Mouse (Mus musculus): ENCODE results near the gene Gm47969. TPM values are rescaled to one million over a fixed set of nuclear protein-coding genes. Genes with fewer than 3 reads are reported as not detected.
"Not testable (repeated sequence)": the region's sequence is repeated elsewhere in the genome, so short reads cannot be mapped to it uniquely, and the experiment has no call there.

The Gm47969 gene
- not detected for total RNA-seq (2021)

DNA sequence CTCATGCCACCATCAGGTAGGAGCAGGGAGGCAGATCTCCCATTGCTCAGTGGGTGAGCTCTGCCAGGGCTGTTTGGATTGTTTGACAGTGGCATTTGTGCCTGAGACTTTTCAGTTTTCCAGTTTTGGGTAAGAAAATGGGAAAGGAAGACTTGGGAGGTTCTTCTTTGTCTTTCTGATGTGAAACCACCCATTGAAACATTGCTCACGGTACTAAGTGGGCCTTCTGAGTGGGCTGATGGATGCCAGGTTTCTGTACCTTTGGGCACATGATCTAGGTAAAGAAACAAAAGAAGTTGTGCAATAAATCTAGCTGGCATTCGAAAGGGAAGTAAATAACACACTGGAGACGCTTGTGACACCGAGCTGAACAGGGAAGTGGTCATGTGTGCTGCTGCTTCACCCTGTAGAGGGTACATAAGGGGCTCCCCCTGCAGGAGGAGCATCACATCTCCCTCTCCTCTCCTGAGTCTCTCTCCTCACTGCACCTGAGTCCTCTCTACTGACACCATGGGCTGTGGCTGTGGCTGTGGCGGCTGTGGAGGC is at the start of gene Gm47969:
Gene Gm47969, plus strand, starts transcription at position 51 of the 546 bp plus-strand sequence.
- no peak for DNase-seq (ENCODE audit: extremely low spot score in 1 of 2, low spot score in 1 of 2)

DNA sequence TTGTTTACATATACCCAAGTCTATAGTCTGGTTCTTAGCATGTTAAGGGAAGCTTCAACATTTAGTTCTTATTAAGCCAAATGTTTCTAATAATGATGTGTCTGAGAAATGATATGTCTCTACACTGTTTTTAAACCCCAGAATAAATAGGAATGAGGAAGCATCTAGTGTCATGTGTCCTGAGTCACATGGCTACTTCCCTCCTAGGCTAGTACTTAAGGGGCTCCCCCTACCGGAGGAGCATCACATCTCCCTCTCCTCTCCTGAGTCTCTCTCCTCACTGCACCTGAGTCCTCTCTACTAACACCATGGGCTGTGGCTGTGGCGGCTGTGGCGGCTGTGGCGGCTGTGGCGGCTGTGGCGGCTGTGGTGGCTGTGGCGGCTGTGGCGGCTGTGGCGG is 44.4 kb upstream of the Gm47969 start, which contains the start of gene Gm47959:
Gene Gm47959, plus strand, starts transcription at position 243 of the 400 bp plus-strand sequence.
- not testable (repeated sequence) for DNase-seq (ENCODE audit: extremely low spot score in 1 of 2, low spot score in 1 of 2)

- DNase-seq (ENCODE audit: extremely low spot score in 1 of 2, low spot score in 1 of 2): no peak
These were observed 38.2 kb upstream of the Gm47969 start for GRCm38 (mm10) chr1:83006218-83007179.

GRCm38 (mm10) chr1:83007471-83007870 is 37.3 kb upstream of the Gm47969 start:
- no peak for DNase-seq (ENCODE audit: extremely low spot score in 1 of 2, low spot score in 1 of 2)

- DNase-seq (ENCODE audit: extremely low spot score in 1 of 2, low spot score in 1 of 2): no peak
These were observed 30.3 kb upstream of the Gm47969 start for GRCm38 (mm10) chr1:83014477-83014876.

DNA sequence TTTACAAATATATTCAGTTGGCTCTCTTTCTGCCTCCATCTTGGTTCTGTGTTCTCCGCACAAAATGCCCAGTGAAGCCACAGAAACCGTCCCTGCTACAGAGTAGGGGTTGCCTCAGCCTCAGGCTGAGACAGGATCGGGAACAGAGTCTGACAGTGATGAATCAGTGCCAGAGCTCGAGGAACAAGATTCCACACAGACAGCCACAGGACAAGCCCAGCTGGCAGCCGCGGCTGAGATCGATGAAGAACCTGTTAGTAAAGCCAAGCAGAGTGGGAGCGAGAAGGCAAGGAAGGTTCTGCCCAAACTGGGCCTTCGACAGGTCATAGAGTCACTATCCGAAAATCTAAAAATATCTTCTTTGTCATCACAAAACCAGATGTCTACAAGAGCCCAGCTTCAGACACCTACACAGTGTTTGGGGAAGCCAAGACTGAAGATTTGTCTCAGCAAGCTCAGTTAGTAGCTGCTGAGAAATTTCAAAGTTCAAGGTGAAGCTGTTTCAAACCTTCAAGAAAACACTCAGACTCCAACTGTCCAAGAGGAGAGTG is 29.3 kb upstream of the Gm47969 start:
- DNase-seq (ENCODE audit: extremely low spot score in 1 of 2, low spot score in 1 of 2): no peak

- no peak for DNase-seq (ENCODE audit: extremely low spot score in 1 of 2, low spot score in 1 of 2)
These were observed 28.2 kb upstream of the Gm47969 start for GRCm38 (mm10) chr1:83016556-83016955.

GRCm38 (mm10) chr1:83031950-83032349 is 12.8 kb upstream of the Gm47969 start:
- DNase-seq (ENCODE audit: extremely low spot score in 1 of 2, low spot score in 1 of 2): no peak

DNA sequence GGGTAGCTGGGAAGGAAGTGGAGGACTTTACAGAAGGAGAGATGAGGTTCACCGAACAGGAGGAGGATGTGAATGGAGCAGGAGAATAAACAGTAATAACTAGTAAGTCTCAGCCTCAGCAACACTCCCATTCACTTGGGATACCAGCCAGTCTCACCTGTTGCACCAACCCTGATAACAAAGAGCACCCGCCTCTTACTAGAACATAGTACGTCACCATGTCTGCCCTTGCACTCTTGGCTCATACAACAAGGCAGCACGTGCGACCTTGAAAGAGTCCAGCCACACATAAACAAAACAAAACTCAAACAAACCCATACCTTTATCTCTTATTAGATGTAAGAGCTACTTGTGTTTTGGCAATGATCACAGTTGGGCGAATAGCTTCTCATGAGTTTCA is 12.2 kb upstream of the Gm47969 start:
- DNase-seq (ENCODE audit: extremely low spot score in 1 of 2, low spot score in 1 of 2): no peak

DNA sequence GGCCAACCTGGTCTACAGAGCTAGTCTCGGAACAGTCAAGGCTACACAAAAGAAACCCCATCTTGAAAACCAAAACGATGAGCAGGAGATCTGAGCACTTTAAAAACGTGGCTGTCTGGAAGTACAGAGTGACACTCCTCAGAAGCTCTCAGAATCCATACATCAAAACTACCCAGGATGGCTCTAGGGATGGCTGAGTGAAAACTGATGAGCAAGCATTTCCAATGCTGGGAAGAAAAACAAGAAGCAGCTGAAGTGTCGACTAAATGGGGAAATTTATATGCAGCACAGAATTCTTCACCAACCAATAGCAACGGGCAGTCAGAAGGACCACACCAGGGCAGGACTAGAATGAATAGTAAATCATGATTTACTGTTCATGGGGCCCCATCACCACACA is 10.2 kb upstream of the Gm47969 start:
- DNase-seq (ENCODE audit: extremely low spot score in 1 of 2, low spot score in 1 of 2): no peak

DNA sequence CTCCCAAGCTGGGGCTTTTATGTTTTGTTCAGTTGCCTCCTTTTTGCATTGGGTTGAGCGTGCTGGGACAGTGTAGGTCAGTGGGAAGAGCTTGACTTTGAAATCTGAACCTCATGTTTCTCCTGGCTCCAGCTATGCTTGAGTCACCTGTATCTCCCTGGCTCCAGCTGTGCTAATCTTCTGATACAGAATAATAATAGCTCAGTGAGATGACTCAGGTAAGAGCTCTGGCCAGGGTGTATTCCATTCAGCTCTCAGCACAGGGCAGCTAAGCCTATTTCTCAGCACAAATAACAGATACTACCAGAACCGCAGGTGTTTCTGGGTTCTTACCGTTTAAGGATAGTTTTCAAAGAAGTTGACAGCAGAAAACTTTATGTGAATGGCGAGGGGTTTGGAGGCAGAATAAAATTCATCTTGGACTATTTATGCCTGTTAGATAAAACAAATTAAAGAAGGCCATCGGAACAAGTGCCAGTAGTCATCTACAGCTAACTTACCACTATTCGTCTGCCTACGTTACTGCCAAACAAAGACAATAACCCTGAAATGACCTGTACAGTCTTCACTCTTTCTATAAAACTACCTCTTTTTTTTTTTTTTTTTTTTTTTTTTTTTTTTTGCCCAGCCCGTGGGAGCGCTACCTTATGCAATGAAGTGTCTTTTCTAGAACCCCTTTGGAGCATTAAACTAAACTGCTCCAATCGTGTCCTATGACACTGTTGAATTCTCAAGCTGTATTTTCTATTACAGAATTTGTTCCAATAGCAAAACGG is 7.7 kb upstream of the Gm47969 start:
- no peak for DNase-seq (ENCODE audit: extremely low spot score in 1 of 2, low spot score in 1 of 2)

- peak; percentile 23 to 29 for DNase-seq (ENCODE audit: extremely low spot score in 1 of 2, low spot score in 1 of 2)
These were observed 6.5 kb upstream of the Gm47969 start, which contains the start of gene Slc19a3 for GRCm38 (mm10) chr1:83038109-83038672. Gene Slc19a3 (minus strand): TSS chr1:83038448.

DNA sequence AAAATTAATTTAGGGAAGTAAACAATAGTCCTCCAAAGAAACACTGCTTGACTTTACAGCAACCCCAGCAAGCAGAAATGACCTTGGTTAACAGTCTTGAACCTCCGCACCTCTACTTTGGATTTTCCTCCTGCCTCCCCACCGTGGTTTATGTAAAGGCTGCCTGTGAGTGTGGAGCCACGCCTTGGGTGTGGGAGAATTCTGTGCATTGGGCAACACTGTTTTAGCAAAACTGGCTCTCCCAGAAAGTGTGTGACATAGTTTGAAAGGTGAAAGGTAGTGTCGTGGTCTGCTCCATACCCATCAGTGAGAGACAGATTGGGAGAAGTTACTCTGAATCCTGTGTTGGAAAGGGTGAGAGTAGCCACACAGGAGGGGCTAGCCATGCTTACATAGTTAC is 5.7 kb upstream of the Gm47969 start:
- no peak for DNase-seq (ENCODE audit: extremely low spot score in 1 of 2, low spot score in 1 of 2)

DNA sequence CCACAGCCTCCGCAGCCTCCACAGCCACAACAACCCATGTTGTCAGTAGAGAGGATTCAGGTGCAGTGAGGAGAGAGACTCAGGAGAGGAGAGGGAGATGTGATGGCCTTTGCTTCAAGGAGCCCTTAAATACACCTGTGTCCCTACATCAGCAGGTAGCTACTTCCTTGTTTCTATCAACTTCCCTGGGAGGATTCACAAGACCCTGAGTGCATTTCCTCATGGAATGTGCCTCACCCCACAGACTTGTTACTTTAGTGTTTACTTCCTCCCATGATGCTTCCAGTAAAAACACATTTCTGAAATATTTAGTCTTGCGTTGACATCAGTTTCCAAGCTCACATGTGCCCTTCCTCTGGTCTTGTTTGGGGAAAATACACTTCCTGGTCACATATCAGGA is 2.4 kb upstream of the Gm47969 start, which contains the start of gene Krtap28-10:
Gene Krtap28-10, minus strand, starts transcription at position 101 of the 400 bp plus-strand sequence.
- no peak for DNase-seq (ENCODE audit: extremely low spot score in 1 of 2, low spot score in 1 of 2)

DNA sequence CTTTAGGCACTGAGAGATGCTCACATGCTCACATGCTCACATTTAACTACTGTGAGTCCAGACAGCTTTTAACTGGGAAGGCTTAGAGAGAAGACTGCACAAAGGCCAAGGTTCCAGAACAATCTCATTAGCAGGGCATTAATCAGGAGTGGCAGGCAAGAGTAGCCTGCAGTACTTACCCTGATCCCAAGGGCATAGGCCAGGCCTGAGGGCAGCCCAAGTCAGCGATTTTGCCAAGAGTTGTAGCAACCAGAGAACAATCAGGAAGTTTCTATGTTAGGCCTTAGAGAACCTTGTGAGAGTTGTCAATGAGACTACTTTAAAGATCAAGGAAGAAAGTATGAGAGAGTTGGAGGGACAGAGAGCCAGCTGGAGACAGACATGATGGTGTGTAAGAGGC is 13.7 kb downstream of the Gm47969 start:
- DNase-seq (ENCODE audit: extremely low spot score in 1 of 2, low spot score in 1 of 2): no peak

- DNase-seq (ENCODE audit: extremely low spot score in 1 of 2, low spot score in 1 of 2): no peak
These were observed 14.5 kb downstream of the Gm47969 start, which contains the start of gene A030005K14Rik for GRCm38 (mm10) chr1:83059278-83059677. Gene A030005K14Rik (minus strand): TSS chr1:83059378.

- DNase-seq (ENCODE audit: extremely low spot score in 1 of 2, low spot score in 1 of 2): no peak
These were observed 15.9 kb downstream of the Gm47969 start, which contains the start of gene Krtap28-13 for GRCm38 (mm10) chr1:83060643-83061042. Gene Krtap28-13 (plus strand): TSS chr1:83060930.

- peak in 1 of 2 experiments; percentile 8 for DNase-seq (ENCODE audit: extremely low spot score in 1 of 2, low spot score in 1 of 2)
These were observed 20.1 kb downstream of the Gm47969 start for GRCm38 (mm10) chr1:83064851-83065250.

DNA sequence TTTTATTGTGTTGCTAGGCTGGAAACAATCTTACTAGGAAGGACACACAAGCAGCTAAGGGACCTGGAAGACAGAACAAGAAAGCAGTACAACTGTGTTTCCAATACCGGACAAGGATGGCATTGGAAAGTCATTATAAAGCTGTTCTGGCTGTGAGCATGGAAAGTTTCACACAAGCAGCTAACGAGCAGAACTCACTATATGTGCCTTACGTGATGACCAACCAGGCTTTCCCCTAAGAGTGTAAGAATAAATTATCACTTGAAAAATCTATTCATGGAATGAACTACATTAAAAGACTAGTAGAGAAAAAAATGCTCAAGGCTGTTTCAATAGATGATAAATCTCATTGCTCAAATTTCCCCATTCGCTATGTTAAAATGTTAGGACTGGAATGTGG is 21.8 kb downstream of the Gm47969 start:
- no peak for DNase-seq (ENCODE audit: extremely low spot score in 1 of 2, low spot score in 1 of 2)

- peak in 1 of 2 experiments; percentile 3 for DNase-seq (ENCODE audit: extremely low spot score in 1 of 2, low spot score in 1 of 2)
These were observed 22.5 kb downstream of the Gm47969 start for GRCm38 (mm10) chr1:83067205-83067604.

Data from layer of hippocampus, postnatal 25 days (tissue).